Mouse (Mus musculus) gastrocnemius, postnatal 25 days (tissue): ENCODE results near the gene Lfng. TPM values are rescaled to one million over a fixed set of nuclear protein-coding genes. Genes with fewer than 3 reads are reported as not detected.

Experiments used
- DNase-seq: peaks from one replicate; pipeline ENCODE4 v3.0.0; 2022
- total RNA-seq, 2 experiments: library from RNA; stranded (reverse); gene quantifications; 1 replicate in 1 of 2; 2 replicates in 1 of 2; pipeline ENCODE4 v1.2.3; 2021

The Lfng gene
- total RNA-seq, 2 experiments from 2014 or later: 2.7 to 5.5 TPM

- DNase-seq: no peak
Measured at GRCm38 (mm10) chr5:140615321-140616109, 8.4 kb downstream of the Lfng start.

GRCm38 (mm10) chr5:140616110-140616503, 9.0 kb downstream of the Lfng start:
- DNase-seq: no peak

DNA sequence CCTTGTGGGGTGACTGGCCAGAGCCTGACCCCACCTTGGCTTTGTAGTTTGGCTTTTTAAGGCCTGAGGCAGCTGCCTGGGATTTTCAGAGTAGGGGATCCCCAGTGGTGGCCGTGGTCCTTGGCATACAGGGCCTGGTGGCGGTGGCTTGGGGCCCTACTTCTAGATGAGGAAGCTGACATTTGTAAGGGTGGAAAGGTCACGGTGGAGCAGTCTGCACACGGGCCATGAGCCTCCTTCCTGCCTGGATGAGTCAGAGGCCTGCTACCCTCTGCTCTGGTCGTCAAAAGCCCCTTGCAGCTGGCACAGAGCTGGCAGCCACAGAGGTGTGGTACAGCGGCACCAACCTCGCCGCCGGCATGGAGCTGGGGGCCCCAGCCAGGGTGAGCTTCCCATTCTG, 9.6 kb downstream of the Lfng start:
- no peak for DNase-seq

- no peak for DNase-seq
Measured at GRCm38 (mm10) chr5:140617714-140618113, 10.6 kb downstream of the Lfng start.

GRCm38 (mm10) chr5:140619151-140619771, 12.1 kb downstream of the Lfng start:
- no peak for DNase-seq

DNA sequence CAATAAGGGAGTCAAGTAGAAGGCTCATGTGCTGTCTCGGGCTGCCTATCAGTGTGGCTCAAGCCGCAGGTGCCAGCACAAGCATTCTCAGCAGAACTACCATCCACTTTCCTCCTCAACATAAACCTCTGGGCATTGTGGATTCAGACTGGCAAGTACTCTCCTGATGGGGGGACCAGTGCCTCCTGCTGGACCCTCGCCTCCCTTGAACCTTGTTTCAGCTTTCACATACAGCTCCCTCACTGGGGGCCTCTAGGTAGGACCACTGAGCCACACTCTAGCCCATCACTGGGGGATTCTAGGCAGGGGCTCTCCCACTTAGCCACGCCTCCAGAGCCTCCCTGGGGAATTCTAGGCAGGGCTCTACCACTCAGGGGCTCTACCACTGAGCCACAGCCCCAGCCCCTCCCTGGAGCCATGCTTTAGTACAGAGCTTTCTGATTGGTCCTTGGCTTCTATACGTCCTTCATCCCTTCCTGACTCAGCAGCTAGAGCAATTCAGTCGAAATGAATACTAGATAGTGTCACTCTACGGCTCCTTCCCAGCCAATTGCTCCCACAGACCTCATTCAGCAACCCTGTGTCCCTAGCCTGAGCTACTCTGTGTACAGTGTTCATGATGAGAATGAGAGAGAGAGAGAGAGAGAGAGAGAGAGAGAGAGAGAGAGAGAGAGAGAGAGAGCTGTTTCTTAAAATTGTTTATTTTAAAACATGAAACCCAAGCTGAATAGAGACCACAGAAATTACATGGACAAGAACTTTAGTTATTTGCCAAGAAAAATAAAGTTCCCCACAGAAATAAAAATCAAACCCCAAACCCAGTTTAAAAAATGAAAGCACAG, 13.0 kb downstream of the Lfng start:
- no peak for DNase-seq

- DNase-seq: no peak
Measured at GRCm38 (mm10) chr5:140621092-140621491, 14.0 kb downstream of the Lfng start.

DNA sequence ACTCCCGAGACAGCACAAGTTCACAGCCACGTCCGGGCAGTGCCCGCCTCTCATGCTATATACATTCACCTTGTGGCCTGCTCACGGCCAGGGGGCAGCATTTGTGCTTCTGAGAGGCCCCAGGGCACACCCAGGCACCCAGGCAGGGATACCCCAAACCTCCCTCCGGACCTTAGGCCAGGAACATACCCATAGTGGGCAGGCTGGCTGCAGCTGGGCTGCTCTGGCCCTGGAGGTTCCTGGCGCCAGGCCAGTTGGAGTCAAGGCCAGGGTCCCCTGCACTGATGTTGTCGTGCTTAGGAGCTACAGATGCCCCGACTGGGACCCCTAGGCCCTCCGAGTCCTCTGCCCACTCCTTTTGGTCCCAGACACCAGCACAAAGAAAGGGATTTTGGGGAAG, 14.4 kb downstream of the Lfng start:
- no peak for DNase-seq

DNA sequence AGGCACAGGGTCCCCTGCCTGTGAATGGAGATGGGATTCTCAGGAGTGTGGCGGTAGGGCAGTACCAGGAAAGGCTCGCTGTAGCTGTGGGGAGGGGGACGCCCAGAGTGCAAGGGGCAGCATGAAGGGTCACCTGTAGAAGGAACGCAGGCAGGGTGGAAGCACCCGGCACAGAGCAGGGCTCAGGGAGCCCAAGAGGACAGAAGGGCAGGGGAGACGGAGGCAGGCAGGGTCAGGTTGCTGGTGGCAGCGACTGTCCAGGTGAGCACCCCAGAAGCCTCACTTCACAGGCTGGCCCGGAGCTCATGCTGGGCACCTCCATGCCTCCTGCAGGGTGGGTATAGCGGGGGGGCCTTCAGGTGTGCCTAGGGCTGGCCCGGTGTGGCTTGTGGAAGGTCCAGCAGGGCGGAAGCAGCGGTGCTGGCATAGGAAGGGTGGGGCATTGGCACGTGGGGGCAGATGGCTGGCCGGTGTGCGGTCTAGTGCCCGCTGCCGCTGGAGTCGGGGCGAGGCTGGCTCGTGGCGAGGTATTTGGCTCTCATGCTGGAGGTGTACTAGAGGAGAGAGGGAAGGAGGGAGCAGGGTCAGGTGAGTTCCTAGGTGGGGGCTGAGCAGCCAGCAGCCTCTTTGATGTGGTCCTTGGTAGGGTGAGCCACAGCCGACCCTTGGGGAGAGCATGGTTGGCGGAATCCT, 16.0 kb downstream of the Lfng start:
- no peak for DNase-seq

DNA sequence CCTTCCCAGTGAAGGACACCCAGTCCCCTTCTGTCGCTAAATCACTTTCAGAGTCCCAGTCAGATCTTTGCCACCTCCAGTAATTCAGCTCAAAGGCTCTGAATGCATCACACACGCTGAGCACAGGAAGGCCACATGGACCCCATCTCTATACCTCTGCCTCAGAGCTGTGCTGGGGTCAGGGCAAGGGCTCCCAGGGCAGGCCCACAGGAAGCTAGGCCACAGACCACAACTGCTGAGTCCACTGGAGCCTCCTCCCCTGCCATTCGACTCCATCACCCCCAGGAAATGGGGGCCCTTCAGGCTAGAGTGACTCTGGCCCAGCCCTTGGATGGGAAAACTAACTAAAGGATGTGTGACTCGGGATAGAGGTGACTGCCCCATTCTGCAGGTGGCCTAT, 16.7 kb downstream of the Lfng start:
- DNase-seq: no peak

DNA sequence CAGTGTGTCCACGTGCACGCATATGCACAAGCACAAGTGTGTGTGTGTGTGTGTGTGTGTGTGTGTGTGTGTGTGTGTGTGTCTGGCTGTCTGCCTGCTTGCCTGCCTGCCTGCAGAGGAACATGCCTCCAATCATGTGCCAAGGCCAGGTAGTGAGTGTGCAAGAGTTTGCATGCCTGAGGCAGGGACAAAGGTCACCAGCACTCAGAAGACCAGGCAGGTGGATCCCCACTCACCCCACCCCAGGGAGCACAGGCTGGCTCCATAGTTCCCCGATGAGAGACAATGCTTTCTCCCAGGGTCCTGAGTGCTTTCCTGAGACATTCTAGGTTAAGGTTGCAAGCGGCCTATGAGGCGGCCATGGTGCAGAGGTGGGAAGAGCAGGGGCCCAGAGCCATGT, 17.1 kb downstream of the Lfng start:
- DNase-seq: no peak

DNA sequence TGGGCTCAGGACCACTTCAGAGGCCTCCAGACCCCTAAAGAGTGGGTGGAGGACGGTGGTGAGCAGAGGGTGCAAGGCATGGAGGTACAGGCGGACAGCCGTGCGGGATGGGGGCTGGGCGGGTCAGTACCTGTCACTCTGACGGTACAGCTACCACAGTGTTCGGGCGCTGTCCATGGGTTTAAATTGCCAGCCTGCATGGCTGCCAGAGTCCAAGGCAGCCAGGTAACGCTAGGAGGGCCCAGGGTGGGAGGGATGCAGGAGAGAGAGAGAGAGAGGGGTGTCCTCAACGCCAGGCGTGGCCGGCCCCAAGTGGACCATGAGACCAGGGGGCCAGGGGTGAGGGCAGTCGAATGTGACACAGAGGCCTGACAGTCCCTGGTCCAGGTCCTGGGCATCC, 17.8 kb downstream of the Lfng start:
- no peak for DNase-seq

DNA sequence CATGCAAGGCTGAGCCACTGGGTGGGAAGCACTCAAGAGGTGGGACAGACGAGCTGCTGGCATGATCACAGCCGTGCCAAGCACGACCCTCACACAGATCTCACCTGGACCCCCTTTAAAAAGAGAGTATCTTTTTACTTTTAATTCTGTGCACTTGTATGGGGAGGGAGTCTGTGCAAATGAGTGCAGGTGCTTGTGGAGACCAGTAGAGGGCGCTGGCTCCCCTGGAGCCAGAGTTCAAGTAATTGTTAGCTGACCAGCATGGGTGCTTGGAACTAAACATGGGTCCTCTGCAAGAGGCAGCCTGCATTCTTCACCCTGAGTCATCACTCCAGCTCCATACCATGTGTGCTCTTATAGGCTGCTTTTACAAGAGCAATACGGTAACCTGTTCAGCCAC, 20.5 kb downstream of the Lfng start:
- DNase-seq: no peak

DNA sequence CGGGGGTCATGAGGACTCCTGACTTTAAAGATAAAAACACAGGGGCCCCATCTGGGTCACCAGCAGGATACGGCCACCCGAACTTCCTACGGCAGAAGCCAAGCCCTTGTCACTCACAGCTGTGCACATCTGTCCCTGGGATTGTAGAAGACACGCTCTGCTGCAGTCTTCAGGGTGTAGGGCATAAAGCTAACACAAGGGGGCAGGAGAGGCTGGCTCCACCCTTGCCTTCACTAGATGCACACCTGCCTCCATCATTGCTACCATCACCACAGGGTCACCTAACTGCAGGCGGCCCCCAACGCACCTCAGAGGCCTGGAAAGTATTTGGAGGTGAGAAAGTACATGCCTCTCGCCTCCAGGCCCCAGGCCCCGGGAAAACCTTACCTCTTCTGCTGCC, 21.9 kb downstream of the Lfng start:
- no peak for DNase-seq

DNA sequence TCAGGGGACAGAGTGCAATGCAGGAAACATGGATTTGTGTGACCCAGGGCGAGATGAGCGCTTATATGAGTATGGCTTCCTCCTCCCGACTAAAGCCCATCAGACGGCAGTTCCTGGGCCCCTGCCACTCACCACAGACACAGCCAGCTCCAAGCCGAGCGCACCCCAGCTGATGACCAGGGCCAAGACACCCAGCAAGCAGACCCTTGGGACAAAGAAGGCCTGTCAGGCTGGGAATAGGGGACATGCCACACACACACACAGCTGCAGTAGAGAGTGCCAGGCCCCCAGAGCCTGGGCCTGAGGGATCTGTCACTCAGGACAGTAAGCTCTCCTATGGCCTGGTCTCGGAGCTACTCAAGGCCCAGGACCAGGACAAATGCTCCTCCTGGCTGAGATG, 26.3 kb downstream of the Lfng start:
- DNase-seq: no peak

DNA sequence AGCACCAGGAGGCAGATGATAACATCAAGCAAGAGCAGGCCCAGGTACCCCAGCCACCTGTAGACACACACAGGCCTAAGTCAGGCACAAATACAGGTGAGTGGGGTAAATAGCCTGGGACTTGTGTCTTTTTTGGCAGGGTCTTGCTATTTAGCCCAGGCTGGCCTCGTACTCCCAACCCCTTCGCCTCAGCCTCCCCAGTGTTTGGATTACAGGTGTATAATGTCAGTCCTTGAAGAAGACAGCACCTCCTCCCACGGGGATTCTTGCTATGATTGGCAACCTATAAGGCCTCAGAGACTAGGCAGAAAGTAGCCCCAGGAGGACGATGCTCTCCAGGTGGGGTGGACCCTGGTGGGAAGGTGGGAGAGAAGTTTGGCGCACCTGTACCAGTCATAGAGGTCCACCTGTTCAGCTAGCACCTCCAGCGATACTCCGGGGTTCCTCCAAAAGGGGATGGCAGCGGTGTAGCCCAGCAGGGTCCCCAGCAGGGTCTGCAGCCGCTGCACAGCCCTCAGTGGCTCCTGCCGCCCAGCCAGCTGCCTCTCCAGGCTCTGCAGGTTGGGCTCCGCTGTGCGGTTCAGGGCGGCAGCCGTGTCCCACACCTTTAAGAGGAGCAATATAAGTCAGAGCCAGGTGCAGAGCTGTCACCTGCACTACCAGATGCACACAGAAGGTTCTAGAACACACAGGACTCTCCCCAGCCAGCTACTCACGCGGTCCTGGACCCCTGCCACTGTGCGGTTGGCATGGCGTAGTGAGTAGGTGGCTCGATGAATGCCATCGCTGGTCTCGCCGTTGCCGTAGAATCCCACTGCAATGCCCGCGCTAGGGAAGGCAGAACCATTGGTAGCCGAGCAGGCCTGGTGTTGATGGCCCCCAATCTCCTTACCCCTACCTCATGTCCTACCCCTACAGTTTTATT, 27.9 kb downstream of the Lfng start:
- DNase-seq: no peak

DNA sequence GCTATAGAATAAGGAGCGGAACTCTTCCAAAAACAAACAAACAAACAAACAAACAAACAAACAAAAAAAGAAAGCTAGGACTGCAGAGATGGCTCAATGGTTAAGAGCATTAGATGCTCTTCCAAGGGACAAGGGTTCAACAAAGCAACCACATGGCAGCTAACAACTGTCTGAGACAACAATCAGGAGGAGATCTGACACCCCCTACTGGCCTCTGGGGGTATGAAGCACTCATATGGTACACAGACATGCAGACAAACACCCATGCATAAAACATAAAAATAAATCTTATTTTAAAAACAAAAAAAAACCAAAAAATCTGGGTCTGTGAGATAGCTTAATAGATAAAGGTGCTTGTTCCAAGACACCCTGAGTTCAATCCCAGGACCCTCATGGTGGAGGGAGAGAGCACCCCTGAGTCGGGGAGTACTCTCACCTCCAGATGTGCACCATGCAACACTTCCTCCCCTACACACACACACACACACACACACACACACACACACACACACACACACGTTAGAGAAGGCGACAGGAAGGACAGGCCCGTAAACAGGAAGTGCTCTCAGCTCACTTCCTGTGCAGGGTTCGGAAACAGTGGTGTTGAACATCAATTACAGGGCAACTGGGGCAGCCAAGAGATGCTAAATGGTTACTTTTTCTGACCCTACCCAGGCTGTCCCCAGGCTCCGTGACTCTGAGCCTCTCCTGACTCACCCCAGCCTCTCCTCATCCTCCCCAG, 29.4 kb downstream of the Lfng start:
- DNase-seq: no peak

DNA sequence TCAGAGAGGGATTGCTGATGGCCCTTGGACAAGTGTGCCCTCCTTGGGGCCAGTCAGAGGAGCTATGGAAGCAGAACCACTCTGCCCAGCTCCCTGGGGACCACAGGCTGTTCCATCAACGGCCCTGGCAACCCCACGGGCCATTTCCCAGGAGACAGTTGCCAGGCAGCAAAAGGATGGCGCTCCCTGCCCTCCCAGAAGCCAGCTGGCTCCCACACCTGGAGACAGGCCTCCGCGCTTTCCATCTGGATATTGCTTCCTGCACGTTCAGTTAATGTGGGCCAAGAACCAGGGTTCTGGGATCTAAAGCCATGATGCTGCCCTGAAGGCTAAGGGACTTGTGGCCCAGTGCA, 29.9 kb downstream of the Lfng start:
- DNase-seq: no peak

DNA sequence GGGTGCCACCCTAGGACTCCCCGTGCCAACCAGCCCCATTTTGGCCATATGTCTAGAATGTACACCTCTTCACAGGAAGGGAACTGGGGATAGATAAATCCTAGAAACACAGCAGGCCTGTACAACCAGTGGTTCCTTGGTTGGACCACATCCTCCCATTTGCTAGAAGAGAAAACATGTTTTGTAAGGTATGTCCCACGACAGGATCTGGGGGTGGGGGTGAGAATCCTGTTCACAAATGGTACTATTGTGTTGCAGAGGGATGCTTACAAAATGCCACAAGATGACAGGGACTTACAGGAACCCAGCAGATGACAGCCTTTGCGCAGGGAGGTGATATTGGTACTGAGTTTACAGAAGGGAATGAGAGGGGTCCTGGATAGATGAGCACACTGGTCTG, 30.9 kb downstream of the Lfng start:
- no peak for DNase-seq

- no peak for DNase-seq
Measured at GRCm38 (mm10) chr5:140638484-140638883, 31.4 kb downstream of the Lfng start.

- DNase-seq: no peak
Measured at GRCm38 (mm10) chr5:140639312-140639711, 32.2 kb downstream of the Lfng start.
